Mouse (Mus musculus): ENCODE results near the gene Asic1. TPM values are rescaled to one million over a fixed set of nuclear protein-coding genes. Genes with fewer than 3 reads are reported as not detected.

Gene Asic1
- total and polyA plus RNA-seq, 2 experiments, result 0.16 TPM; not detected in 1

DNA sequence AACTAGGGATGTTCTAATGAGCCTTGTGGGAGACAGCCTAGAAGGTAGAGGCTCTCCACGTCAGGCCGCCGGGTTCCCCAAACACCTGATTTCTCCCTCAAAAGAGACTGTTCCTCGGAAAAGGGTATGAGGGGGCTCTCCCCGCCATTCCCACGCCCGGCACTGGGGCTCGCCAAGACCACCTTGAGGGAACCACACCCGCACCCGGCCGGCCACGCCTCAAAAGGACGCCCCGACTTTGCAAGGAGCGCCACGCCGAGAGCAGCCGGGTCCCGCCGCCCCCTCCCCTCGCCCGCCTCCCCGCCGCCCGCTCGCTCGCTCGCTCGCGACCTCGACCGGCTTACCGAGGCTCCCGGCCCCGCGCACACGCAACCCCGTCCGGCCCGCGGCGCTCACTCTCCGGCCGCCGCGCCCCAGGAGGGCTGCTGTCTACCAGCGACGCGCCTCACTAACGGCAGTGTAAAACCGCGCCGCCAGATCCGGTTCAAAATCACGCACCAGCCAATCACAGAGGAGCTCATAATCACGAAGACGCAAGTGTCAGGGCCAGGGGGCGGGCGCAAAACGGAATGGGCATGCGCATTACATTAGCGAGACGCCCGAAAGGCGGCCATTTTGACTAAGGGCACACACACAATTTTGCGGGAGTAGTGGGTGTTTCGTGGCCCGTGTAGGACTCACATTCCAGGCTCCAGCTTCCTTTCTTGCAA, 18.9 kb upstream of the Asic1 start, which contains the start of gene Racgap1:
Gene Racgap1, minus strand, starts transcription at position 494 of the 710 bp plus-strand sequence.
- no peaks in the 10 kb centered on the region for H3K4me1 ChIP-seq (ENCODE audit: control insufficient read depth, insufficient read depth, low read length)

GRCm38 (mm10) chr15:99651984-99652872, 17.9 kb upstream of the Asic1 start:
- TF ChIP-seq CTCF (IDR thresholded peaks at IDR 0.05; ENCODE audit: low read depth, low read length) (no peak), POLR2A (IDR thresholded peaks at IDR 0.05; ENCODE audit: extremely low read depth, insufficient read depth, low read length) (no peak)
- 80% methylated on average over 10 of the region's 10 CpGs for WGBS
- no peak overlapping the region for H3K27ac ChIP-seq (replicated peaks; ENCODE audit: insufficient read depth, low read depth, low read length)
- 0 out of 2 replicates have a peak, but pooled peaks cover under 1% of the 10 kb centered on the region for H3K79me2 ChIP-seq (ENCODE audit: control insufficient read depth, insufficient read depth, low read length)
- H3K4me1 ChIP-seq (ENCODE audit: control insufficient read depth, insufficient read depth, low read length), result no peaks in the 10 kb centered on the region
- peak overlapping the region; percentile 44; the same call in 1 of the 2 replicates for H3K4me3 ChIP-seq (ENCODE audit: insufficient read depth, low read depth, low read length)
- no peak overlapping the region for H3K9ac ChIP-seq (ENCODE audit: low read depth, low read length)
- H3K27me3 ChIP-seq (ENCODE audit: control insufficient read depth, insufficient read depth, low read length), result no peaks in the 10 kb centered on the region
- H3K36me3 ChIP-seq (ENCODE audit: control insufficient read depth, insufficient read depth, low read length), result no peaks in the 10 kb centered on the region
- DNase-seq (ENCODE audit: extremely low read depth, low read depth, low spot score), result no peak

More for the DNA sequence above, 18.9 kb upstream of the Asic1 start, which contains the start of gene Racgap1:
- Histone ChIP-seq H3K4me3 (ENCODE audit: insufficient read depth, low read depth, low read length) (peak within 1 kb of the TSS; percentile 75), H3K79me2 (ENCODE audit: control insufficient read depth, insufficient read depth, low read length) (peaks cover 7% of the 10 kb centered on the region), H3K27ac (replicated peaks; ENCODE audit: insufficient read depth, low read depth, low read length) (no peak within 1 kb of the TSS), H3K36me3 (ENCODE audit: control insufficient read depth, insufficient read depth, low read length) (no peaks in the 10 kb centered on the region), H3K27me3 (ENCODE audit: control insufficient read depth, insufficient read depth, low read length) (no peaks in the 10 kb centered on the region), H3K9ac (ENCODE audit: low read depth, low read length) (peak within 1 kb of the TSS; percentile 69)
- TF ChIP-seq POLR2A (IDR thresholded peaks at IDR 0.05; ENCODE audit: extremely low read depth, insufficient read depth, low read length) (no peak), CTCF (IDR thresholded peaks at IDR 0.05; ENCODE audit: low read depth, low read length) (no peak)
- DNase-seq (ENCODE audit: extremely low read depth, low read depth, low spot score), result peak; percentile 79
- WGBS, result under 1% methylated on average over 67 of the region's 68 CpGs

- Histone ChIP-seq H3K4me3 (ENCODE audit: insufficient read depth, low read depth, low read length) (no peak overlapping the region), H3K9ac (ENCODE audit: low read depth, low read length) (no peak overlapping the region), H3K27me3 (ENCODE audit: control insufficient read depth, insufficient read depth, low read length) (no peaks in the 10 kb centered on the region), H3K36me3 (ENCODE audit: control insufficient read depth, insufficient read depth, low read length) (no peaks in the 10 kb centered on the region), H3K79me2 (ENCODE audit: control insufficient read depth, insufficient read depth, low read length) (no peaks in the 10 kb centered on the region), H3K4me1 (ENCODE audit: control insufficient read depth, insufficient read depth, low read length) (no peaks in the 10 kb centered on the region), H3K27ac (replicated peaks; ENCODE audit: insufficient read depth, low read depth, low read length) (no peak overlapping the region)
- no peak for DNase-seq (ENCODE audit: extremely low read depth, low read depth, low spot score)
- 25% methylated on average over 8 of the region's 8 CpGs for WGBS
- TF ChIP-seq CTCF (IDR thresholded peaks at IDR 0.05; ENCODE audit: low read depth, low read length), result no peak
- TF ChIP-seq POLR2A (IDR thresholded peaks at IDR 0.05; ENCODE audit: extremely low read depth, insufficient read depth, low read length), result no peak
Measured at GRCm38 (mm10) chr15:99653291-99653690, 16.9 kb upstream of the Asic1 start.

DNA sequence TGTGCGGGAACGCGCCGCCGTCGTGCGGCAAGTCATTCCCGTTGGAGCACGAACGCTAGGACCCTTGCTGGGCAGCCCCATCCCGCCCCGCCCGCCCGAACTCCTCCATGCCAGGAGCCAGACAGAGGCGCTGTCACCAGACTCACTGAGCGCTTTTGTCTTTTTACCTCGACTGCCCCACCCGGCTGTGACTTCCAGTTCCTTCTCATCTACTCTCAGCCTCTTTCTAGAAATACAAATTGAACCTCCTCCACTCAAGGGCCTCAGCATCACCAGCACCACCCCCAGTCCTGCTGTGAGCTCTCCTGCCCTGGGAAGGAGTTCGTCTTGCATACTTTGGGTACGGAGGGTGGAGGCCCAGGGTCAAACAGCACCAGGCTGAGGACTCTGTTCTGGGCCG, 16.3 kb upstream of the Asic1 start:
- Histone ChIP-seq H3K36me3 (ENCODE audit: control insufficient read depth, insufficient read depth, low read length) (no peaks in the 10 kb centered on the region), H3K27ac (replicated peaks; ENCODE audit: insufficient read depth, low read depth, low read length) (no peak overlapping the region), H3K4me1 (ENCODE audit: control insufficient read depth, insufficient read depth, low read length) (no peaks in the 10 kb centered on the region), H3K9ac (ENCODE audit: low read depth, low read length) (no peak overlapping the region), H3K27me3 (ENCODE audit: control insufficient read depth, insufficient read depth, low read length) (no peaks in the 10 kb centered on the region), H3K79me2 (ENCODE audit: control insufficient read depth, insufficient read depth, low read length) (no peaks in the 10 kb centered on the region), H3K4me3 (ENCODE audit: insufficient read depth, low read depth, low read length) (no peak overlapping the region)
- 28% methylated on average over 21 of the region's 21 CpGs for WGBS
- no peak for DNase-seq (ENCODE audit: extremely low read depth, low read depth, low spot score)
- TF ChIP-seq CTCF (IDR thresholded peaks at IDR 0.05; ENCODE audit: low read depth, low read length) (no peak), POLR2A (IDR thresholded peaks at IDR 0.05; ENCODE audit: extremely low read depth, insufficient read depth, low read length) (no peak)

- H3K27ac ChIP-seq (replicated peaks; ENCODE audit: insufficient read depth, low read depth, low read length), result no peak overlapping the region
- H3K79me2 ChIP-seq (ENCODE audit: control insufficient read depth, insufficient read depth, low read length), result no peaks in the 10 kb centered on the region
- H3K9ac ChIP-seq (ENCODE audit: low read depth, low read length), result no peak overlapping the region
- H3K4me3 ChIP-seq (ENCODE audit: insufficient read depth, low read depth, low read length), result no peak overlapping the region
- H3K27me3 ChIP-seq (ENCODE audit: control insufficient read depth, insufficient read depth, low read length), result no peaks in the 10 kb centered on the region
- TF ChIP-seq POLR2A (IDR thresholded peaks at IDR 0.05; ENCODE audit: extremely low read depth, insufficient read depth, low read length) (no peak), CTCF (IDR thresholded peaks at IDR 0.05; ENCODE audit: low read depth, low read length) (no peak)
- H3K4me1 ChIP-seq (ENCODE audit: control insufficient read depth, insufficient read depth, low read length), result no peaks in the 10 kb centered on the region
- DNase-seq (ENCODE audit: extremely low read depth, low read depth, low spot score), result no peak
- 69% methylated on average over 9 of the region's 9 CpGs for WGBS
- H3K36me3 ChIP-seq (ENCODE audit: control insufficient read depth, insufficient read depth, low read length), result no peaks in the 10 kb centered on the region
Measured at GRCm38 (mm10) chr15:99655956-99656355, 14.2 kb upstream of the Asic1 start.

Data from liver, adult 2 months (tissue).